ENCODE assay signal across 16 mouse cellular contexts in the genomic region with DNA sequence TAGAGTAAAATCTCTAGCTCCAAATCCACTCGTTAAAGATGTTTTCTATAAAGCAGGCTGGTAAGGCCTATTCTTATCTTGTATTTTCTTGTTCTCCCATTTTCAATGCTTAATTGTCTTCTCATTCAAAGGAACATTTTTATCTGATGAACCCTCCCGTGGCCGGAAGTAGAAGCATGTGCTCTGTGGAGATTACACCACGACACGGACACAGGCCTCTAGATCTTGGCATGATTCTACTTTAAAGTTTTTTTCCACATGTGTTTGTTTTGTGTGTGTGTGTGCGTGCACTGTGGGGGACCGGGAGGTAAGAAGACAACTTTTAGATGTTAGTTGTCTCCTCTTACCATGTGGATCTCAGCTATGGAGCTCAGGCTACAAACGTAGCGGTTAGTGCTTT. TPM values are rescaled to one million over a fixed set of nuclear protein-coding genes. Genes with fewer than 3 reads are reported as not detected.
DNase-seq lines count a peak whose midpoint lies in the region; ATAC-seq lines count a peak whose summit lies in the region.
"Had no signal": no experiment of that assay in that cellular context is flagged by ENCODE, and none has a peak within 500 bp of the region (broad histone marks: within the 10 kb centered on the region; RNA-seq: fewer than 3 reads in every experiment).

No protein-coding gene starts in this region.

- no peak overlapping the region for H3K4me3 ChIP-seq in heart, embryonic 16.5 days (ENCODE audit: low read length)
- H3K4me3 ChIP-seq in heart, embryonic 11.5 days (ENCODE audit: low read depth, low read length): no peak overlapping the region
- H3K4me3 ChIP-seq: embryonic facial prominence, embryonic 10.5 days; forebrain, embryonic 15.5 days had no signal

- peaks cover 16% of the 10 kb centered on the region for H3K4me1 ChIP-seq in heart, embryonic 16.5 days (ENCODE audit: control insufficient read depth, insufficient read depth, low read length)
- no peaks in the 10 kb centered on the region for H3K4me1 ChIP-seq in heart, embryonic 11.5 days (ENCODE audit: control insufficient read depth, insufficient read depth, low read length)
- H3K4me1 ChIP-seq: embryonic facial prominence, embryonic 10.5 days had no signal

- peak overlapping the region; percentile 31; the same call in 1 of the 2 replicates for H3K27ac ChIP-seq in heart, embryonic 16.5 days (ENCODE audit: low read length)
- no peak overlapping the region for H3K27ac ChIP-seq in heart, embryonic 11.5 days (ENCODE audit: low read depth, low read length)
- H3K27ac ChIP-seq: embryonic facial prominence, embryonic 10.5 days; forebrain, embryonic 15.5 days; macrophage; stomach, postnatal 0 days had no signal

- no peaks in the 10 kb centered on the region for H3K36me3 ChIP-seq in heart, embryonic 16.5 days (ENCODE audit: control insufficient read depth, insufficient read depth)
- no peaks in the 10 kb centered on the region for H3K36me3 ChIP-seq in heart, embryonic 11.5 days (ENCODE audit: control insufficient read depth, insufficient read depth, low read length)
- H3K36me3 ChIP-seq: embryonic facial prominence, embryonic 10.5 days; forebrain, embryonic 15.5 days had no signal

- no peak for ATAC-seq in heart, embryonic 16.5 days (replicated peaks; ENCODE audit: extremely low read depth, insufficient read depth, low FRiP score)
- no peak for ATAC-seq in heart, embryonic 11.5 days (replicated peaks; ENCODE audit: insufficient number of reproducible peaks, low FRiP score, low TSS enrichment)
- ATAC-seq in megakaryocyte, adult 5-6 weeks (ENCODE audit: poor library complexity, severe bottlenecking): peak; percentile 45
- ATAC-seq in inflammation-experienced regulatory T-cells, adult 6 months: no peak
- ATAC-seq: forebrain, embryonic 15.5 days; midbrain, embryonic 16.5 days had no signal

- no peak overlapping the region for H3K4me2 ChIP-seq in heart, embryonic 16.5 days (ENCODE audit: low read depth, low read length)
- no peak overlapping the region for H3K4me2 ChIP-seq in heart, embryonic 11.5 days
- H3K4me2 ChIP-seq: forebrain, embryonic 15.5 days had no signal

- no peaks in the 10 kb centered on the region; the same call in 1 of the 2 replicates for H3K9me3 ChIP-seq in heart, embryonic 16.5 days (replicated peaks; ENCODE audit: control insufficient read depth, low read length)
- no peaks in the 10 kb centered on the region for H3K9me3 ChIP-seq in heart, embryonic 11.5 days (replicated peaks; ENCODE audit: control insufficient read depth, low read length)
- H3K9me3 ChIP-seq: embryonic facial prominence, embryonic 10.5 days; forebrain, embryonic 15.5 days had no signal

- 66% methylated on average over 9 of the region's 9 CpGs for WGBS in heart, embryonic 16.5 days
- WGBS in heart, embryonic 11.5 days (ENCODE audit: insufficient replicate concordance): 67% methylated on average over 9 of the region's 9 CpGs

- H3K27me3 ChIP-seq in heart, embryonic 16.5 days (ENCODE audit: control insufficient read depth, insufficient read depth, low read length): no peaks in the 10 kb centered on the region
- H3K27me3 ChIP-seq in heart, embryonic 11.5 days (ENCODE audit: control insufficient read depth, insufficient read depth, low read length): no peaks in the 10 kb centered on the region
- H3K27me3 ChIP-seq: forebrain, embryonic 15.5 days had no signal

- peak; percentile 63 for DNase-seq in MEL-GATA-1-ER (ENCODE audit: extremely low read depth, low read depth)
- DNase-seq in liver: peak; percentile 37
- no peak for DNase-seq in kidney, postnatal 25 days
- DNase-seq: cerebellum, adult 11-12 months; cerebellum, postnatal 25 days; kidney, adult 8-10 months; kidney, postnatal 36 days had no signal

- H3K9ac ChIP-seq in heart, embryonic 16.5 days (ENCODE audit: low read length): no peak overlapping the region
- H3K9ac ChIP-seq in heart, embryonic 11.5 days (ENCODE audit: low read depth, low read length): no peak overlapping the region
- H3K9ac ChIP-seq: forebrain, embryonic 15.5 days had no signal

RNA-seq across cellular contexts. Expression of a gene that starts 24.1 kb away (rescaled TPM):
- 166 and 171 TPM in 2 replicates for polyA plus RNA-seq in heart, embryonic 16.5 days (2015; fragmentation: Nextera tagmentation; extraction: Ambion mirVana)
- 96.2 and 112 TPM in 2 replicates for polyA plus RNA-seq in heart, embryonic 11.5 days (2014; fragmentation: Nextera tagmentation; extraction: Ambion mirVana)
- 11.6 and 12.8 TPM in 2 replicates for total RNA-seq in megakaryocyte, adult 5-6 weeks (2015)
- total RNA-seq in megakaryocyte, adult 5-6 weeks (2017): 21.4 and 34.0 TPM in 2 replicates
- polyA plus RNA-seq in inflammation-experienced regulatory T-cells, adult 6 months (2017; shearing (Covaris generic)): 1 to 10 TPM; 3.1 to 8.7 (median 8.0) TPM

RNA-seq across cellular contexts. Expression of a gene that starts 28.4 kb away (rescaled TPM):
- polyA plus RNA-seq in heart, embryonic 16.5 days (2015; fragmentation: Nextera tagmentation; extraction: Ambion mirVana): 52.1 and 56.8 TPM in 2 replicates
- 25.2 and 35.0 TPM in 2 replicates for polyA plus RNA-seq in heart, embryonic 11.5 days (2014; fragmentation: Nextera tagmentation; extraction: Ambion mirVana)
- total RNA-seq in megakaryocyte, adult 5-6 weeks (2015): not detected in 2 replicates
- 0.15 and 0.53 TPM in 2 replicates for total RNA-seq in megakaryocyte, adult 5-6 weeks (2017)
- 1 to 10 TPM in 2 of 3 experiments, not detected in 1; 1.7 to 2.0 TPM for polyA plus RNA-seq in inflammation-experienced regulatory T-cells, adult 6 months (2017; shearing (Covaris generic))

Comparison
In these comparisons a context has a peak if more than half of its experiments do, and no peak if none do; other contexts are left out.
1. DNase-seq: peak in MEL-GATA-1-ER (single experiment) and liver (single experiment); none in kidney, postnatal 25 days (0 of 2).
2. RNA of a gene that starts 24.1 kb away (polyA plus RNA-seq): 166 to 171 TPM in heart, embryonic 16.5 days and 96.2 to 112 TPM in heart, embryonic 11.5 days; 3.1 to 8.7 TPM in inflammation-experienced regulatory T-cells, adult 6 months; every median in the first group is over 10 times any median in the second.